Mouse (Mus musculus) MEL (cell line): ENCODE results near the gene Prkcz.

Source experiments
- BHLHE40 ChIP-seq: IDR thresholded peaks from 2 replicates; pipeline ENCODE4 v1.6.1; 2012; ENCODE audit warnings: low read depth, mild to moderate bottlenecking, inconsistent platforms, low read length, improper control_type of control experiment, borderline replicate concordance
- CTCF ChIP-seq, 3 experiments: IDR thresholded peaks in 2 of 3; conservative IDR thresholded peaks in 1 of 3; 2 replicates each; pipeline ENCODE4 v1.5.1; 2011 to 2012; ENCODE audit warnings: low read length in 3 of 3, low read depth in 2 of 3, mild to moderate bottlenecking in 2 of 3, improper control_type of control experiment in 1 of 3, inconsistent platforms in 1 of 3, mixed read lengths in 1 of 3, moderate library complexity in 1 of 3; ENCODE audit not compliant: control insufficient read depth in 1 of 3, insufficient read depth in 1 of 3, poor library complexity in 1 of 3, severe bottlenecking in 1 of 3
- EP300 ChIP-seq, 2 experiments: IDR thresholded peaks; 2 replicates each; pipeline ENCODE4 v1.6.1; 2011; ENCODE audit warnings: improper control_type of control experiment in 2 of 2, low read length in 2 of 2, low read depth in 1 of 2, mild to moderate bottlenecking in 1 of 2
- GATA1 ChIP-seq: IDR thresholded peaks from 2 replicates; pipeline ENCODE4 v1.6.1; 2011; ENCODE audit warnings: low read depth, low read length, improper control_type of control experiment
- MAFK ChIP-seq: IDR thresholded peaks from 2 replicates; pipeline ENCODE4 v1.6.1; 2011; ENCODE audit warnings: low read depth, mild to moderate bottlenecking, low read length, improper control_type of control experiment, borderline replicate concordance
- MAX ChIP-seq: IDR thresholded peaks from 2 replicates; pipeline ENCODE4 v1.6.1; 2011; ENCODE audit warnings: low read length, improper control_type of control experiment
- MXI1 ChIP-seq: IDR thresholded peaks from 2 replicates; pipeline ENCODE4 v1.6.1; 2011; ENCODE audit warnings: mild to moderate bottlenecking, low read depth, low read length, improper control_type of control experiment
- MYC ChIP-seq: IDR thresholded peaks from 2 replicates; pipeline ENCODE4 v1.6.1; 2011; ENCODE audit warnings: low read depth, mild to moderate bottlenecking, low read length, improper control_type of control experiment, moderate library complexity
- NRF1 ChIP-seq: IDR thresholded peaks from 2 replicates; pipeline ENCODE4 v1.6.1; 2014; ENCODE audit warnings: low read depth, mild to moderate bottlenecking, inconsistent platforms, low read length, improper control_type of control experiment, moderate library complexity; ENCODE audit not compliant: poor library complexity, insufficient read depth, severe bottlenecking
- POLR2A ChIP-seq, 2 experiments: IDR thresholded peaks; 2 replicates each; pipeline ENCODE4 v1.6.1; 2011 to 2012; ENCODE audit warnings: low read length in 2 of 2, mild to moderate bottlenecking in 2 of 2, control low read depth in 1 of 2, improper control_type of control experiment in 1 of 2, low read depth in 1 of 2, moderate library complexity in 1 of 2; ENCODE audit not compliant: control insufficient read depth in 1 of 2, insufficient read depth in 1 of 2, poor library complexity in 1 of 2
- POLR2AphosphoS2 ChIP-seq: IDR thresholded peaks from 2 replicates; pipeline ENCODE4 v1.6.1; 2011; ENCODE audit warnings: low read length, improper control_type of control experiment
- TBP ChIP-seq: IDR thresholded peaks from 2 replicates; pipeline ENCODE4 v1.8.0; 2011; ENCODE audit warnings: low read depth, low read length, improper control_type of control experiment
- USF1 ChIP-seq: IDR thresholded peaks from 2 replicates; pipeline ENCODE4 v1.6.1; 2014; ENCODE audit warnings: low read depth, mild to moderate bottlenecking, inconsistent platforms, low read length, improper control_type of control experiment, moderate library complexity

DNA sequence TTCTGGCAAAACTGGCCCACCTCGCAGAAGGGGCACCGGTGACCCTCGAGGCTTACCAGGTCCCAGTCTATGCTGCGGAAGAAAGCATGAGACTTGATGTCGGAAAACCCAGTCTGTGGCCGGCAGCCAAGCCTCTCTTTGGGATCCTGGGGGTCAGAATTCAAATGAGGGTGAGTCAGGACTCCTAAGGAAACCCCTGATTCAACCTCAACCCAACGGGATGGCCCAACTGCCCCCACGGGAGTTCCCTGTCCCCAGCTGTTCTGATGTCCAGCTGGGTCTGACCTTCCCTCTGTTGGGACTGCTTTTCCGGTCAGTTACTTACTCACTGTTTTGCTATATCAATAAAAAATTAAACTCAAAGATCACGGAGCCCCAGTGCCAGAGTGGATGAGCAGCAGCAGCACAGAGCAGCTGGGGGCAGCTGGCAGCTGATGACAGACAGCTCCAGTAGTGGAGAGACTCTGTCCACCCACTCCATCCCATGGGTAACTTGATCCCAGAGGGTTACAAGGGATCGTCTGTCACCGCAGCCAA, 93.5 kb downstream of the Prkcz start:
- TF ChIP-seq CTCF (IDR thresholded peaks at IDR 0.05 in 2 of 3, conservative IDR thresholded peaks at IDR 0.05 in 1 of 3; ENCODE audit: control insufficient read depth in 1 of 3, insufficient read depth in 1 of 3, low read depth in 2 of 3, low read length in 3 of 3, poor library complexity in 1 of 3, severe bottlenecking in 1 of 3) (no peak), POLR2A (IDR thresholded peaks at IDR 0.05; ENCODE audit: control insufficient read depth in 1 of 2, insufficient read depth in 1 of 2, low read depth in 1 of 2, low read length in 2 of 2, poor library complexity in 1 of 2) (no peak), EP300 (IDR thresholded peaks at IDR 0.05; ENCODE audit: low read depth in 1 of 2, low read length in 2 of 2) (no peak), BHLHE40 (no peak), USF1 (no peak), MXI1 (no peak), NRF1 (no peak), MAFK (no peak), MAX (no peak), TBP (no peak), GATA1 (no peak), MYC (no peak), POLR2AphosphoS2 (no peak)
